Mouse (Mus musculus) brain, adult 2 months (tissue): ENCODE results near the gene Rars.
A peak's percentile ranks its signal among the peaks of the same experiment; 100 is the strongest.
"Not testable (repeated sequence)": the region's sequence is repeated elsewhere in the genome, so short reads cannot be mapped to it uniquely, and the experiment has no call there.

Experiments
- DNase-seq: peaks from one replicate; pipeline ENCODE4 v3.0.0; 2011; ENCODE audit warnings: low read depth, low spot score

Gene Rars

DNA sequence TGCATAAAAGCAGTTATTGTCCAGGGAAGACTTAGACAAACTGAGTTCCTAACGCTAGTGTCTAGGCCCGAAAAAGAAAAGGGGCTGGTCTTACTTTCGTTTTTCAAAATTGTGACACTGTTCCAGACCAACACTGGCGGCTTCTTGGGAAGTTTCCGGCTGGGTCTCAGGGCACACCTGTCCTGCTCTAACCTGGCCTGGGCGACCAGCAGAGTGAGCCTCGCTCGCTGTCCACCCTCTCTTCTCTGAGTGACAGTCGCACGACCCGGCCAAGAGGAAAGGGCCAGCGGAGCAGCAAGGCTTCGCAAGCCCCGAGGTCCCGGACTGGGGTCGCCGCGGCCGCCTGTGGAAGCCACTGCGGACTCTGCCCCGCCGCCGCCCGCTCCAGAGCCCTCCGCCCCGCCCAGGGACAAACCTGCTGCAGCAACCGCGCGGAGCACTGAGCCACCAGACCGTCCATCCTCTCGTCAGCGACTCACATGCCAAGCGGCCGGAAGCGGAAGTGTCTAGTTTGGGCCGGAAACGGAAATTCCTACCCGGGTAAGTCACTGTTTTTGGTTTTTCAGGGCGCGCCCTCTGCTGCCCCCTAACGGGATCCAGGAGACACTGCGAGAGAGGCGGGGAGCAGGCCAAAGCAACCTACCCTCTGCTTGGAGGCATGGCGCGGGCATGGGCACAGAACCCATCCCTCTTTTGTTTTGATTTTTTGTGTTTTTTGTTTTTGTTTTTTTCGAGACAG, at the start of gene Rars:
Gene Rars (minus strand): TSS at position 485 of the 739 bp plus-strand sequence.
- peak; percentile 97 for DNase-seq

DNA sequence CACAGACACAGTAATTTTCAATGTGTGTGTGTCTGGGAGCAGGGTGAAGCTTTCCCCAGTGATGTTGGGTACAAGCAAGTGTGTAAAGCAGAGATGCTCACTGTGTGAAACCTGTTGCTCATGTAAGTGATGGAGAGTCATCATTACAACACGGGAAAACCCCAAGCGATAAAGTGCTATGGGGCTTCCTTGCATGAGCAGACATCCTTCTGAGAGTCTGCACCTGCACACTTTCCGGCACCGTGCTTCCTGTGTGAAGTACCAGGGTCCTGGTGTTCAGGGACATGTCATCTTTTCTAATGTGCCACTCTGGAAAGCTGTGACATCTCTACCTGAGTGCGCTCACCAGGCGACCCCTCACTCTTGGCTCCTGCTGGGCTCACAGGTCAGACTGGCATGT, 48.5 kb upstream of the Rars start:
- no peak for DNase-seq

- DNase-seq = no peak
Observed at GRCm38 (mm10) chr11:35878559-35878897, 44.2 kb upstream of the Rars start.

GRCm38 (mm10) chr11:35877651-35878558, 43.6 kb upstream of the Rars start:
- no peak for DNase-seq

DNA sequence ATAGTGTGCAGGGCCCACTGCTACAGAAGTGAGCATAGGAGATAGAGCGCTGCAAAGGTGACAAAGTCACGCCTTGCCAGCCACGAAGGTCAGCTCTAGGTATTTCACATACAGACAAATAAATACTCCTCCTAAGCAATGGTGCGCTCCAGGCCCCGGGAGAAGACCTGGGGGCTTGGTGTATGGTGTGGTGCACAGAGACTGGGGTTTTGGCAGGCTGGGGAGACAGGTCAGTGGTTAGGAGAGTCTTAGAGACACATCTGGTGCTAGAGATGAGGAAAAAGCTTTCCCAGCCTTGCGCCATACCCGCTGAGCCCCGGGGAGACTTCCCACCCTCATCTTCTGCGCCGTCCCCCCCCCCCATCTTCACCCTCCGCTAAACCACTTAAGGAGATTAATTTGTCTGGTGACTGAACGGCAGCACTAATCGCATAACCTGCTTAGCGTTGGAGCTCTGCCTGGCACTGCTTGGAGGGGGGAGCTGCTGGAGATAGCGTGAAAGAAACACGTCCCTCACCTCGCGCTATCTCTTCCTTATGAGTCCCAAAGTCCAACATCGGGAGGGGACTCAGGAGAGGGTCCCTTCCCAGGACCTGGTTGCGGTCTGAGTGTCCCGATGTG, 39.4 kb upstream of the Rars start:
- DNase-seq = peak; percentile 30

DNA sequence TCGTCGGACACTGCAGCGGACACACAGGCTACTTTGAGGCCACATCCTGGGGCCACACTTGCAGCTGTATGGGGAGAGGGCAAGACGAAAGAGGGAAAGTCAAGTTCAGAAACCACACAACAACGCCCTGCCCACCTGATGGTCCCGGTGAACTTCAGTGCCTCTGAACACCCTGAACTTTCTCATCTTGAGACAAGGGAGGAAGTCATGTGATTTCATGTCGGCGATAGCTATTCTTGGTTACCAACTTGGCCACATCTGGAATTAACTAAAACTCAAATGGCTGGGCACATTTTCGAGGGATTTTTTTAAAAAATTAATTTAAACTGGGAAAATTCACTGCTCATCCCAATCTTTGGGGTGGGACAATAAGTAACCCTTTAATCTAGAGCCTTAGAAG, 36.7 kb upstream of the Rars start:
- DNase-seq = no peak

- DNase-seq = no peak
Observed at GRCm38 (mm10) chr11:35866140-35866539, 31.8 kb upstream of the Rars start.

- DNase-seq = peak; percentile 93
Observed at GRCm38 (mm10) chr11:35864981-35865604, 30.8 kb upstream of the Rars start.

DNA sequence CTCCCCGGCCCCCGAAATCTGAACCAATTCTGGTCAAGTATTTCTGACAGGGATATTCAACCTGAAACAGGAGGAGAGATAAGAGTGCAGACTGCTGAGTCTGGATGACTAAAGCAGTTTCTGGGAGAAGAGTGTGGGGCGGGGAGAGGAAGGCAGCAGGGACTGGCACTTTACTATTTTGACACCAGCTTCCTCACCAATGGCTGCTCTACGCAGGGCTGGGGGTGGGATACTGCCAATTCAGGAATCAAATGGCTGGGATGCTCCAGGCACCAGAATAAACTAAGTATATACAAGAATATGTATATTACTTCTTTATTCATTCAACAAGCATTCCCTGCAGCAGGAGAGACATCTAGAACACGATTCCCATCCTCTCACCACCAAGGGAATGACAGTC, 29.3 kb upstream of the Rars start:
- DNase-seq = peak; percentile 77

DNA sequence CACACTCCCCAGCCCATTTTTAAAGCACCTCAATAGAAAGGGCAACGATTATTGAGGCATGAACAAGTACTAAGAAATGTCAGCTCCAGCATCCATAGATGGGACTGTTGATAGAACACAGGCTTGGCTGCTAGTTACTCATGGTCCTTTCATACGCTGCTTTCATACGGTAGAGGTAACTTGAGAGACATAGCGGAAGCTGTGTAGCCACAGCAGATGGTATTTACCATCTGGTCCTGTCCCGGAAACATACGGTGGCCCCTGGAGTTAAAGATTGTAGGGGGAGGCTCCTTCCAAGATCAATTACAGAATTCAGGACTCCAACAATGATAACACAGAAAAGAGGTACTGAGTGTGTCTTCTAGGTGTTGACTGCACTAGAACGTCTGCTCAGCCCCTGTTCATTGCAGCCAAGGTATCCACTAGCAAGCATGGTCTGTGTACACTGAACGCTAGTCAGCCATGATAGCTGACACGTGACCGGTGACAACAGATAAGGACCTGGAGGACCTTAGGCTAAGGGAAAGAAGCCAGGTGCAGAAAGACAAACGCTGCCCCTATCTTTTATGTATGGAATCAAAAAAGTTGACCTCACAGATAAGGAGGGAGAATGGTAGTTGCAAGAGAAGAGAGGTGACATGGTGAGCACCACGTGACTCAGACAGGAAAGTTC, 23.2 kb upstream of the Rars start:
- peak; percentile 49 for DNase-seq

GRCm38 (mm10) chr11:35856359-35857040, 22.2 kb upstream of the Rars start:
- peak; percentile 80 for DNase-seq

DNA sequence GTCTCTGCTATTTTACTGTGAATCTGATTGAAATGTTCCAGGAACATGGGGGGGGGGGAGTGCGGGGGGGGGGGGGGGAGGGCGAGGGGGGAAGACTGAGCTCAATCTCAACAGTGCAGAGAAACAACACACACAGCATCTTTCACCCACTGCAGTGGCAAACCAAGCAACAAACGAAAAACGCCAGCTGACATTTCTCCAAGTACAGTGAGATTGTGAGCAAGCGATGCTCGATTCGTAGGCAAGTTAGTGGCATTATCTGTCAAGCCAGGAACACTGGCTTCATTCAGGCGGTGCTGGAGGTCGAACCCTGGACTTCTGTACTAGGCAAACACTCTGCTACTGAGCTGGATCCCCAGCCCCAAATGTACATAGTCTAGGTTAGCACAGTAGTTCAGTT, 21.3 kb upstream of the Rars start:
- peak; percentile 46 for DNase-seq

DNA sequence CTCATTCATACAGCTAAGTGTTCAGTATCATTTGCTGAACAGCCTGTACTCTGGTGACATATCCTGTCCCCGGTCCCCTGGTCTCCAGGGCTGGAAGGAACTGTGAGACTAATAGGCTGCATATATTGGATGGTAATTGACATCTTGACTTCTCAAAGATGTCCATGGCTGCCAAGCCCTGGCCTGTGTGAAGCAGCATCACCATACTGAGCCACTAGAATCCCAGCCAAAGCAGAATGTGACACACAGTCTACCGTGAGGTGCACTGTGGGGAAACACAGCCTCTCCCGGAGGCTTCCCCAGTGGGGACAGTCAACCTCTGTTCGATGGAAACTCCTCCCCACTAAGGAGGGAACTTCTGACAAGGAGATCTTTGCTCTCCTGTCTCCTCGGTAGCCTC, 20.6 kb upstream of the Rars start:
- DNase-seq = no peak

- DNase-seq = no peak
Observed at GRCm38 (mm10) chr11:35853651-35854050, 19.3 kb upstream of the Rars start.

DNA sequence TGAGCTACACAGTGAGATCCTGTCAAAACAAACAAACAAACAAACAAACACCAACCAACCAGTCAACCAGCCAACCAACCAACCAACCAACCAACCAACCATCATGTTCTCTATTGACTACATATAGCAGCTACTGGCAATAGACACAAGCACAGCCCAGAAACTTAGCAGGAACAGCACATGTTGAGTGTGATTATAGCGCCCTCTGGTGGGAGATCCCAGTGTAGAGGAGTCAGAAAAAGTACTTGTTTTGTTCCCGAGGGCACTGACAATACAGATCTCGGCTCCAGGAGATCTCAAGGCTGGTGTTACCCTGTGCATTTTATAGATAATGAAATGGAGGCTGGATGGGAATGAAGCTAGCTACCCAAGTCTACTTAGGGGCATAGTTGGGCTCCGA, 18.4 kb upstream of the Rars start:
- peak; percentile 77 for DNase-seq

GRCm38 (mm10) chr11:35844299-35844698, 10.0 kb upstream of the Rars start:
- no peak for DNase-seq

DNA sequence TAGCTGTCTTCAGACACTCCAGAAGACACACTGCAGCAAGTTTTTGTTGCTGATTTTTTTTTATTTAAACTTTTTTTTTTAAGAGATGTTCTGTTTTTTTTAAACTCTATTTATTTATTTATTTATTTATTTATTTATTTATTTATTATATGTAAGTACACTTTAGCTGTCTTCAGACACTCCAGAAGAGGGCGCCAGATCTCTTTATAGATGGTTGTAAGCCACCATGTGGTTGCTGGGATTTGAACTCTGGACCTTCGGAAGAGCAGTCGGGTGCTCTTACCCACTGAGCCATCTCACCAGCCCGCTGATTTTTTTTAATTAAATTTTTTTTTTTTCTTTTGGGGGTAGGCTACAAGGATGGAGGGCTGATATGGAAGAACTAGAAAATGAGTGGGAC, 8.3 kb upstream of the Rars start:
- not testable (repeated sequence) for DNase-seq

GRCm38 (mm10) chr11:35841738-35842325, 7.5 kb upstream of the Rars start:
- no peak for DNase-seq

GRCm38 (mm10) chr11:35840806-35841205, 6.5 kb upstream of the Rars start:
- not testable (repeated sequence) for DNase-seq

DNA sequence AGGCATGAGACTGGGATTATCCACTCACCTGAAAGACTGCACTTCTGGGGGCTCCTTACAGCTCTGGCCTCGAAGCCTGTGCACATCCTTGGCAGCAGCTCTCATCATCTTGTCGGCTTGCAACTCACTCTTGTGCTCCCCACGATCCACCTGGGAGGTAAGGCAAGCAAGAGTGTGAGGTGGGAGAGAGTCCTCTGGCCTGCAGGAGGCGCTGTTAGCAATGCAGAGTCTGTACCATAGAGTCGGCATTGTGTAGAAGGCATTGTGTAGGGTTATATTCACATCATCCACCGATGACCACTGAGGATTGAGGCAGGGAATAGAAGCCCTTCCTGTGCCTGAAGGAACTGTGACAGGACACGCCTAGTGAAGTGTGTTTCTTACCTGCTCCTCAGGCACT, 6.0 kb upstream of the Rars start:
- no peak for DNase-seq
